Mouse (Mus musculus) forebrain, embryonic 15.5 days (tissue): Measurements from ENCODE around the gene Olfr820. TPM values are rescaled to one million over a fixed set of nuclear protein-coding genes. Genes with fewer than 3 reads are reported as not detected.

Source experiments
- polyA plus RNA-seq: library from polyadenylated mRNA; unstranded; fragments of >200 nt; fragmentation: Nextera tagmentation; extraction: Ambion mirVana; gene quantifications from 2 replicates; pipeline ENCODE4 v1.2.1, GENCODE M21; 2015

The Olfr820 gene
- polyA plus RNA-seq, 1 experiment from 2014 or later, result not detected

Other genes starting within 250 kb of the Olfr820 start
- gene Olfr808, start 247.1 kb upstream of the Olfr820 start, polyA plus RNA-seq, result not detected in 2 replicates
- gene Olfr809, start 238.0 kb upstream of the Olfr820 start, polyA plus RNA-seq, result not detected in 2 replicates
- gene Olfr810, start 217.7 kb upstream of the Olfr820 start, polyA plus RNA-seq, result not detected in 2 replicates
- gene Olfr811, start 208.2 kb upstream of the Olfr820 start, polyA plus RNA-seq, result not detected in 2 replicates
- not detected in 2 replicates for gene Olfr812, start 166.5 kb upstream of the Olfr820 start, polyA plus RNA-seq
- not detected in 2 replicates for gene Olfr813, start 157.3 kb upstream of the Olfr820 start, polyA plus RNA-seq
- gene Olfr814, start 132.8 kb upstream of the Olfr820 start, polyA plus RNA-seq, result not detected in 2 replicates
- gene Olfr815, start 106.8 kb upstream of the Olfr820 start, polyA plus RNA-seq, result not detected in 2 replicates
- gene Olfr816, start 97.0 kb upstream of the Olfr820 start, polyA plus RNA-seq, result not detected in 2 replicates
- gene Olfr818, start 63.5 kb upstream of the Olfr820 start, polyA plus RNA-seq, result not detected in 2 replicates
- gene Olfr819, start 45.4 kb upstream of the Olfr820 start, polyA plus RNA-seq, result not detected in 2 replicates
- not detected in 2 replicates for gene Olfr247, start 36.5 kb upstream of the Olfr820 start, polyA plus RNA-seq
- not detected in 2 replicates for gene Gm10310, start 27.6 kb upstream of the Olfr820 start, polyA plus RNA-seq
- not detected in 2 replicates for gene Olfr821, start 17.7 kb downstream of the Olfr820 start, polyA plus RNA-seq
- gene Olfr822, start 58.6 kb downstream of the Olfr820 start, polyA plus RNA-seq, result not detected in 2 replicates
- gene Olfr823, start 102.8 kb downstream of the Olfr820 start, polyA plus RNA-seq, result not detected in 2 replicates
- gene Olfr824, start 117.4 kb downstream of the Olfr820 start, polyA plus RNA-seq, result not detected in 2 replicates
- not detected in 2 replicates for gene Olfr825, start 154.1 kb downstream of the Olfr820 start, polyA plus RNA-seq
- gene Olfr826, start 171.6 kb downstream of the Olfr820 start, polyA plus RNA-seq, result not detected in 2 replicates
- not detected in 2 replicates for gene Olfr827, start 201.8 kb downstream of the Olfr820 start, polyA plus RNA-seq